Comparison of ENCODE assay signal across 8 mouse cellular contexts in the genomic region with DNA sequence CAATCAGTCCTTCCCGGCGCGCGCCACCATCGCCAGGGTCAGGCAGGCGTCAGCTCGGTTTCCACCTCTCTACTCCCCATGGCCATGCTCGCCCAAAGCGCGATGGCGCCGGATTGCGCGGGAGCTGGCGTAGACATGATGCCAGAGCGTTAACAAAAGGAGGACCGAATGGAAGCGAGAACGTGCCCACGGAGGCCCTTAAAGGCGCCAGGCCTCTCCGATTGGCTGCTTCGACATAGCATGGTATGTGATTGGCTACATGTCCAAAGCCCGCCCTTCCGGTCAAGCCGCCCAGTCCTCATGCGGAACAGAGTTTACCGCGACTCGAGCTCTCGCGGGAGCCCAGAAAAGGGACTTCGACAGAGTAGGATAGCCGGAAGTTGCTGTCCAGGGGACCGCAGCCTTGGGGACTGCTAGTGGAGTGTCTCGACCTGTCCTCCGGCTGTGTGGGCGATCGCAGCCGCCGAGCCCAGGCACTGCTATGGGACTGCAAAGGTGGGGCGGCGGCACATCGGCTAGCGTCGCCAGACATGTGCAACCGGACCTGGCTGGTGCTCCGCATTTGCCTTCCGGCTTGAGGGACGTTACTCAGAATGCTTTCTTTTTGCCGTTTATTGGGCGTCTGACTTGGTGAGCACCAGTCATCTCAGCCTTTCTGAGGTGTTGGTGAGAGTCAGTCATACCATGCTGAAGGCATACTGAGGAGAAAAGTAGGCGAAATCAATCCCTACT. TPM values are rescaled to one million over a fixed set of nuclear protein-coding genes. Genes with fewer than 3 reads are reported as not detected.
DNase-seq lines count a peak whose midpoint lies in the region; ATAC-seq and TF ChIP-seq lines count a peak whose summit lies in the region.

No protein-coding gene starts in this region.

- peaks cover 34% of the 10 kb centered on the region for H3K36me3 ChIP-seq in hindbrain, embryonic 13.5 days

- H3K9ac ChIP-seq in hindbrain, embryonic 13.5 days: peak overlapping the region; percentile 93

- DNase-seq in Patski (ENCODE audit: low read depth, low spot score): peak; percentile 95
- DNase-seq in cerebellum, postnatal 14 days: peak; percentile 94
- DNase-seq in frontal cortex, postnatal 14 days (ENCODE audit: low spot score in 2 of 2): peak; percentile 89 to 91
- DNase-seq in layer of hippocampus, postnatal 25 days (ENCODE audit: extremely low spot score in 1 of 2, low spot score in 1 of 2): peak; percentile 79 to 81
- DNase-seq in lung, postnatal 25 days (ENCODE audit: low spot score): peak; percentile 96
- peak; percentile 98 for DNase-seq in retina, embryonic 14.5 days (ENCODE audit: low spot score)
- DNase-seq in thymus, postnatal 4 days: peak; percentile 87

- POLR2A ChIA-PET in Patski (lab: Charles Lee): interaction anchor here (0.9 to 4.0 kb wide), 10 partner anchors 9 to 89 kb away, joined by 3 to 34 read pairs (median 4); a partner anchor contains a TSS

- H3K4me3 ChIP-seq in hindbrain, embryonic 13.5 days: peak overlapping the region; percentile 83

- H3K4me2 ChIP-seq in hindbrain, embryonic 13.5 days: peak overlapping the region; percentile 94

- H3K27ac ChIP-seq in hindbrain, embryonic 13.5 days: peak overlapping the region; percentile 96

- no peaks in the 10 kb centered on the region for H3K27me3 ChIP-seq in Patski
- H3K27me3 ChIP-seq in hindbrain, embryonic 13.5 days: no peaks in the 10 kb centered on the region

- in situ Hi-C loops in Patski (cut with MboI; ENCODE audit: low pct_unique_long_range_greater_than_20kb): loop anchor here (5.0 kb wide), 1 partner anchor 88 kb away; a partner anchor contains a TSS

- under 1% methylated on average over 53 of the region's 53 CpGs for WGBS in hindbrain, embryonic 13.5 days

- H3K9me3 ChIP-seq in hindbrain, embryonic 13.5 days: no peaks in the 10 kb centered on the region

- ATAC-seq in Patski: peak; percentile 96
- ATAC-seq in hindbrain, embryonic 13.5 days (ENCODE audit: low FRiP score): peak; percentile 99

- CTCF ChIA-PET in Patski (lab: Charles Lee): interaction anchor here (1.0 to 1.6 kb wide), 5 partner anchors 11 to 51 kb away, joined by 3 to 5 read pairs (median 4); no protein-coding TSS in a partner anchor

- H3K4me1 ChIP-seq in hindbrain, embryonic 13.5 days (replicated peaks): peaks cover 51% of the 10 kb centered on the region

- TF ChIP-seq CTCF in Patski (IDR thresholded peaks at IDR 0.05): no peak

RNA-seq across cellular contexts. Expression of a gene that starts 13.5 kb away (rescaled TPM):
- 223 TPM for polyA plus RNA-seq in Patski (2021)
- polyA plus RNA-seq in hindbrain, embryonic 13.5 days (2015; fragmentation: Nextera tagmentation; extraction: Ambion mirVana): 95.9 and 98.2 TPM in 2 replicates
- total RNA-seq in layer of hippocampus, postnatal 25 days (2021): 100 to 1,000 TPM; 104 to 116 TPM

Comparison
In these comparisons a context has a peak if more than half of its experiments do, and no peak if none do; other contexts are left out.
1. Peak in every context shown above with its lines: DNase-seq, ATAC-seq, H3K4me3 ChIP-seq and H3K27ac ChIP-seq.